Mouse (Mus musculus) liver, embryonic 12.5 days (tissue): ENCODE data around the gene Zic5. TPM values are rescaled to one million over a fixed set of nuclear protein-coding genes. Genes with fewer than 3 reads are reported as not detected.
A peak's percentile ranks its signal among the peaks of the same experiment; 100 is the strongest.

ENCODE experiments used
- ATAC-seq: fragments of 200-750 bp; cut with Nextera tagmentation; 2 replicates; pipeline ENCODE4 v1.8.0; 2017; ENCODE audit warnings: moderate number of reproducible peaks, mild to moderate bottlenecking, moderate library complexity
- H3K27ac ChIP-seq: fragments of 300-500 bp; sonication (generic); 2 replicates; pipeline ENCODE4 v1.5.1; 2016; ENCODE audit warnings: mild to moderate bottlenecking
- H3K27me3 ChIP-seq: fragments of 300-500 bp; sonication (generic); replicated peaks from 2 replicates; pipeline ENCODE4 v1.6.1; 2016; ENCODE audit warnings: mild to moderate bottlenecking, moderate library complexity
- H3K36me3 ChIP-seq: fragments of 300-500 bp; sonication (generic); 2 replicates; pipeline ENCODE4 v1.6.1; 2016; ENCODE audit warnings: mild to moderate bottlenecking, moderate library complexity
- H3K4me1 ChIP-seq: fragments of 300-500 bp; sonication (generic); 2 replicates; pipeline ENCODE4 v1.6.1; 2016
- H3K4me2 ChIP-seq: fragments of 300-500 bp; sonication (generic); 2 replicates; pipeline ENCODE4 v1.6.1; 2016; ENCODE audit warnings: mild to moderate bottlenecking, moderate library complexity
- H3K4me3 ChIP-seq: fragments of 300-500 bp; sonication (generic); 2 replicates; pipeline ENCODE4 v1.5.1; 2016; ENCODE audit warnings: mild to moderate bottlenecking, moderate library complexity
- H3K9ac ChIP-seq: fragments of 300-500 bp; sonication (generic); 2 replicates; pipeline ENCODE4 v1.6.1; 2016; ENCODE audit warnings: mild to moderate bottlenecking, moderate library complexity
- H3K9me3 ChIP-seq: fragments of 300-500 bp; sonication (generic); replicated peaks from 2 replicates; pipeline ENCODE4 v1.6.1; 2016; ENCODE audit warnings: mild to moderate bottlenecking, moderate library complexity
- WGBS: fragments of 180-500 bp; shearing (Covaris S2); methylation state at CpG from one replicate; pipeline ENCODE4 v1.1.7; 2016; ENCODE audit not compliant: insufficient replicate concordance; 5-methylcytosine and 5-hydroxymethylcytosine counted together
- polyA plus RNA-seq: library from polyadenylated mRNA; unstranded; fragments of >200 nt; fragmentation: Nextera tagmentation; extraction: Ambion mirVana; gene quantifications from 2 replicates; pipeline ENCODE4 v1.2.1, GENCODE M21; 2016

Zic5 gene
- polyA plus RNA-seq, result not detected in 2 replicates

- Histone ChIP-seq H3K36me3 (no peaks in the 10 kb centered on the region), H3K9me3 (no peaks in the 10 kb centered on the region), H3K27ac (no peak within 1 kb of the TSS), H3K9ac (no peak within 1 kb of the TSS), H3K27me3 (peaks cover 95% of the 10 kb centered on the region), H3K4me1 (peaks cover 26% of the 10 kb centered on the region), H3K4me3 (peak within 1 kb of the TSS; percentile 53), H3K4me2 (peak within 1 kb of the TSS; percentile 77)
- WGBS, result 2% methylated on average over 56 of the region's 62 CpGs
- ATAC-seq, result peak; percentile 48
These were observed at the start of gene Zic5 for GRCm38 (mm10) chr14:122464763-122465741. Zic5 (minus strand) TSS chr14:122465677.

GRCm38 (mm10) chr14:122513511-122514036 is 48.1 kb upstream of the Zic5 start:
- no peak for ATAC-seq
- Histone ChIP-seq H3K9ac (no peak overlapping the region), H3K4me1 (no peaks in the 10 kb centered on the region), H3K4me2 (no peak overlapping the region), H3K27me3 (0 out of 2 replicates have a peak, but pooled peaks cover 4% of the 10 kb centered on the region), H3K36me3 (no peaks in the 10 kb centered on the region), H3K27ac (no peak overlapping the region), H3K9me3 (no peaks in the 10 kb centered on the region), H3K4me3 (no peak overlapping the region)
- 62% methylated on average over 1 of the region's 1 CpGs for WGBS

GRCm38 (mm10) chr14:122511519-122511918 is 46.0 kb upstream of the Zic5 start:
- H3K4me2 ChIP-seq, result no peak overlapping the region
- no peak overlapping the region for H3K27ac ChIP-seq
- H3K9me3 ChIP-seq, result no peaks in the 10 kb centered on the region
- H3K9ac ChIP-seq, result no peak overlapping the region
- 0 out of 2 replicates have a peak, but pooled peaks cover 4% of the 10 kb centered on the region for H3K27me3 ChIP-seq
- no peak overlapping the region for H3K4me3 ChIP-seq
- WGBS, result 36% methylated on average over 3 of the region's 3 CpGs
- H3K4me1 ChIP-seq, result no peaks in the 10 kb centered on the region
- H3K36me3 ChIP-seq, result no peaks in the 10 kb centered on the region
- no peak for ATAC-seq

- no peak overlapping the region for H3K4me3 ChIP-seq
- 0 out of 2 replicates have a peak, but pooled peaks cover 4% of the 10 kb centered on the region for H3K27me3 ChIP-seq
- no peak overlapping the region for H3K4me2 ChIP-seq
- ATAC-seq, result no peak
- no peaks in the 10 kb centered on the region for H3K9me3 ChIP-seq
- no peaks in the 10 kb centered on the region for H3K36me3 ChIP-seq
- WGBS, result 20% methylated on average over 2 of the region's 2 CpGs
- no peak overlapping the region for H3K27ac ChIP-seq
- H3K4me1 ChIP-seq, result no peaks in the 10 kb centered on the region
- no peak overlapping the region for H3K9ac ChIP-seq
These were observed 43.6 kb upstream of the Zic5 start for GRCm38 (mm10) chr14:122509058-122509457.

GRCm38 (mm10) chr14:122492015-122492414 is 26.5 kb upstream of the Zic5 start:
- no peaks in the 10 kb centered on the region for H3K9me3 ChIP-seq
- no peak overlapping the region for H3K9ac ChIP-seq
- H3K4me1 ChIP-seq, result peaks cover 7% of the 10 kb centered on the region
- no peak for ATAC-seq
- H3K4me3 ChIP-seq, result no peak overlapping the region
- no peaks in the 10 kb centered on the region for H3K36me3 ChIP-seq
- H3K4me2 ChIP-seq, result no peak overlapping the region
- 51% methylated on average over 1 of the region's 1 CpGs for WGBS
- no peak overlapping the region for H3K27ac ChIP-seq
- peaks cover 69% of the 10 kb centered on the region for H3K27me3 ChIP-seq

GRCm38 (mm10) chr14:122491521-122491920 is 26.0 kb upstream of the Zic5 start:
- no peak for ATAC-seq
- Histone ChIP-seq H3K36me3 (no peaks in the 10 kb centered on the region), H3K4me3 (no peak overlapping the region), H3K27ac (no peak overlapping the region), H3K9ac (no peak overlapping the region), H3K4me2 (no peak overlapping the region), H3K4me1 (peaks cover 7% of the 10 kb centered on the region), H3K9me3 (no peaks in the 10 kb centered on the region), H3K27me3 (peaks cover 71% of the 10 kb centered on the region)
- 64% methylated on average over 6 of the region's 6 CpGs for WGBS

- no peaks in the 10 kb centered on the region for H3K9me3 ChIP-seq
- ATAC-seq, result no peak
- no peak within 1 kb of the TSS for H3K9ac ChIP-seq
- no peak within 1 kb of the TSS for H3K27ac ChIP-seq
- peak within 1 kb of the TSS; percentile 49 for H3K4me2 ChIP-seq
- 3% methylated on average over 51 of the region's 51 CpGs for WGBS
- H3K36me3 ChIP-seq, result no peaks in the 10 kb centered on the region
- peak within 1 kb of the TSS; percentile 27 for H3K4me3 ChIP-seq
- peaks cover 7% of the 10 kb centered on the region for H3K4me1 ChIP-seq
- H3K27me3 ChIP-seq, result peaks cover 75% of the 10 kb centered on the region
These were observed 25.2 kb upstream of the Zic5 start, which contains the start of gene Gm10837 for GRCm38 (mm10) chr14:122490441-122491328. Gm10837 (plus strand) TSS chr14:122490586.

GRCm38 (mm10) chr14:122489686-122490414 is 24.4 kb upstream of the Zic5 start:
- Histone ChIP-seq H3K36me3 (no peaks in the 10 kb centered on the region), H3K4me3 (no peak overlapping the region), H3K9ac (no peak overlapping the region), H3K9me3 (no peaks in the 10 kb centered on the region), H3K27ac (no peak overlapping the region), H3K27me3 (peaks cover 80% of the 10 kb centered on the region), H3K4me2 (0 out of 2 replicates have a peak overlapping the region, but pooled peaks have one; percentile 49), H3K4me1 (peaks cover 7% of the 10 kb centered on the region)
- no peak for ATAC-seq
- 7% methylated on average over 12 of the region's 12 CpGs for WGBS

GRCm38 (mm10) chr14:122489041-122489440 is 23.6 kb upstream of the Zic5 start:
- Histone ChIP-seq H3K27me3 (peaks cover 81% of the 10 kb centered on the region), H3K36me3 (no peaks in the 10 kb centered on the region), H3K9me3 (no peaks in the 10 kb centered on the region), H3K4me2 (no peak overlapping the region), H3K27ac (no peak overlapping the region), H3K4me3 (no peak overlapping the region), H3K4me1 (peaks cover 7% of the 10 kb centered on the region), H3K9ac (no peak overlapping the region)
- 4% methylated on average over 5 of the region's 5 CpGs for WGBS
- ATAC-seq, result no peak

GRCm38 (mm10) chr14:122487366-122487765 is 21.9 kb upstream of the Zic5 start:
- Histone ChIP-seq H3K36me3 (no peaks in the 10 kb centered on the region), H3K27me3 (peaks cover 82% of the 10 kb centered on the region), H3K4me3 (no peak overlapping the region), H3K9ac (no peak overlapping the region), H3K27ac (no peak overlapping the region), H3K9me3 (no peaks in the 10 kb centered on the region), H3K4me1 (peaks cover 7% of the 10 kb centered on the region), H3K4me2 (no peak overlapping the region)
- no peak for ATAC-seq
- WGBS, result 12% methylated on average over 5 of the region's 5 CpGs

- no peak overlapping the region for H3K4me3 ChIP-seq
These were observed 21.1 kb upstream of the Zic5 start for GRCm38 (mm10) chr14:122486611-122487010.

More at GRCm38 (mm10) chr14:122486611-122487010, 21.1 kb upstream of the Zic5 start:
- Histone ChIP-seq H3K9ac (no peak overlapping the region), H3K4me1 (peaks cover 7% of the 10 kb centered on the region), H3K4me2 (no peak overlapping the region), H3K9me3 (no peaks in the 10 kb centered on the region), H3K27ac (no peak overlapping the region), H3K27me3 (peaks cover 87% of the 10 kb centered on the region), H3K36me3 (no peaks in the 10 kb centered on the region)
- no peak for ATAC-seq
- WGBS, result 21% methylated on average over 1 of the region's 1 CpGs
